Mouse (Mus musculus): ENCODE results near the gene Swi5.

- no peak for TF ChIP-seq CHD2 (IDR thresholded peaks at IDR 0.05; ENCODE audit: low read depth, low read length)
- no peak for TF ChIP-seq HCFC1 (IDR thresholded peaks at IDR 0.05; ENCODE audit: borderline replicate concordance, insufficient read depth, low read length)
- no peak for TF ChIP-seq ZNF384 (IDR thresholded peaks at IDR 0.05; ENCODE audit: low read depth, low read length)
- TF ChIP-seq ZC3H11A (IDR thresholded peaks at IDR 0.05; ENCODE audit: borderline replicate concordance, low read depth, low read length) = no peak
Observed at GRCm38 (mm10) chr2:32251791-32252527, 35.9 kb downstream of the Swi5 start.

Data from ES-E14 (cell line).